Mouse (Mus musculus): ENCODE measurements around the gene Tcaf2. TPM values are rescaled to one million over a fixed set of nuclear protein-coding genes. Genes with fewer than 3 reads are reported as not detected.

Tcaf2 gene
- polyA plus RNA-seq (2015; fragmentation: Nextera tagmentation; extraction: Ambion mirVana): 5.4 and 5.6 TPM in 2 replicates

DNA sequence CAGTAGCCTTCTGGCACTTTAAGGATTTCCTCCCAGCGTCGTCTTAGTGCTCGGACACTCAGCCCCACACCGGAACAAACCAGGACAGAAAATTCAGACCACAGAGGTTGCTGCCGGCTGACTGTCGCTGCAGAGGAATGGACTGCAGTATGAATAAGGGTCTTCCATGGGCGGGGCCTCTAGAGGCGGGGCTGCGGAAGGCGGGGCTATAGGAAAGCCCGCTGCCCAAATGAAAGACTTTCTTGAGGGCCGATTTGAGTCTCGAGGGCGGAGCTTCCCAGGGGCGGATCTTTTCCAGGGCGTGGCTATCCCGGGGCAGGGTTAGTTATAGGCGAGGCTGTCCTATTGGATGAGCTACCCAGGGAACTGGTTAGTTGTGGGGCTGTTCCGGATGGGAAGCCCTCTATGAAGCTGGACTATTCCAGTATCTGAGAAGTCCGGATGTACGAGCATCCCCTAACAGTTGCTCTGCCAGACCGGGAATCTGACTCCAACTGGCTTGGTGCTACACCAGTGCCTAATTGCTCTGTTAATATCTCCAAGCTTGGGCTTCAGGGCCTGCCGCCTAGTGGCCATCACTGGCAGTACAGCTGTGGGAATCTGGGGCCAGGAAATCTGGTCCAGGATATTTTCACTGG is at the start of gene Tcaf2:
TSS of gene Tcaf2 (minus strand) at position 343 of the 638 bp plus-strand sequence.
- 0 out of 2 replicates have a peak within 1 kb of the TSS, but pooled peaks have one; percentile 16 for H3K27ac ChIP-seq (ENCODE audit: low read length)
- 0 out of 2 replicates have a peak, but pooled peaks cover 3% of the 10 kb centered on the region for H3K4me1 ChIP-seq (ENCODE audit: control insufficient read depth, insufficient read depth, low read length)
- no peaks in the 10 kb centered on the region for H3K27me3 ChIP-seq (replicated peaks; ENCODE audit: control insufficient read depth, insufficient read depth, low read length)
- under 1% methylated on average over 23 of the region's 23 CpGs for whole genome bisulfite sequencing
- H3K4me2 ChIP-seq (ENCODE audit: low read depth, low read length): peak within 1 kb of the TSS; percentile 72
- H3K4me3 ChIP-seq (ENCODE audit: low read length): peak within 1 kb of the TSS; percentile 55
- no peaks in the 10 kb centered on the region for H3K9me3 ChIP-seq (ENCODE audit: control insufficient read depth, low read length)
- peak within 1 kb of the TSS; percentile 44; the same call in 1 of the 2 replicates for H3K9ac ChIP-seq (ENCODE audit: low read depth, low read length)
- H3K36me3 ChIP-seq (ENCODE audit: control insufficient read depth, insufficient read depth, low read length): no peaks in the 10 kb centered on the region
- ATAC-seq: peak; percentile 100

DNA sequence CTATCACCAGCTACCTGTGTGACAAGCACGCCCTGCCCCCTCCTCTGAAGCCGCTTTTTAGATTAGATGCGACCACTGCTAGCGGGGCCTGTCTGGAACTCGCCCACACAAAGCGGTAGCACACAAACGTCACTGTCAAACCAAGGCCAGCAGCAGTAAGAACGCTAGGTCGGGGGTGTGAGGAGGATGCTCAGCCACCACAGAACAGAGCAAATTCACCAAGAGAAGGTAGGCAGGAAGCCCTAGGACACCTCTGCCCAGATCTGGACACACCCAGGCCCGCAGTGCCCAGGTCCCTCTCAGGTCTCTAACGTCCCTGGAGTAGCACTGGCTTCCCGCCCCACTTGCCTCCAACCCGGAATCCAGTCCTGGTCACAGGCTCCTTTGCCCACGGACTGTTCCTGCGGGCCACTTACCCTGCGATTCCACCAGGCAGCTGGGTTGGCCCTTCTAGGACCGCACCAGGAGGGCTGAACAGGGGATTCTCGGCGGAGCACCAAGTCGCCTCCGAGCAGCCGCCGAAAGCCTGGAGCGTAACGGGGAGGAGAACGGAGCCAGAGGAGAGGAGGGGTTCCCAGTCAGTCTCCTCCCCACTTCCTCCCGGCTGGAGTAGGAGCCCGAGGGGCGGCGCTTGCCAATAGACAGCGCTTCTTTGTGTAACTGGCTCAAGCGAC is 47.6 kb upstream of the Tcaf2 start:
- peak; percentile 95 for ATAC-seq
- Histone ChIP-seq H3K27ac (ENCODE audit: low read length) (peak overlapping the region; percentile 94), H3K4me1 (ENCODE audit: control insufficient read depth, insufficient read depth, low read length) (no peaks in the 10 kb centered on the region), H3K36me3 (ENCODE audit: control insufficient read depth, insufficient read depth, low read length) (0 out of 2 replicates have a peak, but pooled peaks cover 3% of the 10 kb centered on the region), H3K9me3 (ENCODE audit: control insufficient read depth, low read length) (no peaks in the 10 kb centered on the region), H3K4me3 (ENCODE audit: low read length) (peak overlapping the region; percentile 88), H3K27me3 (replicated peaks; ENCODE audit: control insufficient read depth, insufficient read depth, low read length) (no peaks in the 10 kb centered on the region), H3K9ac (ENCODE audit: low read depth, low read length) (peak overlapping the region; percentile 90), H3K4me2 (ENCODE audit: low read depth, low read length) (peak overlapping the region; percentile 87)
- WGBS: under 1% methylated on average over 32 of the region's 32 CpGs

GRCm38 (mm10) chr6:42692154-42692516 is 47.1 kb upstream of the Tcaf2 start:
- Histone ChIP-seq H3K9me3 (ENCODE audit: control insufficient read depth, low read length) (no peaks in the 10 kb centered on the region), H3K4me3 (ENCODE audit: low read length) (peak overlapping the region; percentile 88), H3K4me2 (ENCODE audit: low read depth, low read length) (peak overlapping the region; percentile 87), H3K36me3 (ENCODE audit: control insufficient read depth, insufficient read depth, low read length) (0 out of 2 replicates have a peak, but pooled peaks cover 3% of the 10 kb centered on the region), H3K27me3 (replicated peaks; ENCODE audit: control insufficient read depth, insufficient read depth, low read length) (no peaks in the 10 kb centered on the region), H3K4me1 (ENCODE audit: control insufficient read depth, insufficient read depth, low read length) (no peaks in the 10 kb centered on the region), H3K9ac (ENCODE audit: low read depth, low read length) (peak overlapping the region; percentile 90), H3K27ac (ENCODE audit: low read length) (peak overlapping the region; percentile 94)
- 0% methylated on average over 10 of the region's 10 CpGs for WGBS
- ATAC-seq: peak; percentile 87

GRCm38 (mm10) chr6:42689761-42690160 is 44.7 kb upstream of the Tcaf2 start:
- Histone ChIP-seq H3K36me3 (ENCODE audit: control insufficient read depth, insufficient read depth, low read length) (peaks cover 8% of the 10 kb centered on the region; the same call in 1 of the 2 replicates), H3K4me1 (ENCODE audit: control insufficient read depth, insufficient read depth, low read length) (no peaks in the 10 kb centered on the region)
- ATAC-seq: no peak

DNA sequence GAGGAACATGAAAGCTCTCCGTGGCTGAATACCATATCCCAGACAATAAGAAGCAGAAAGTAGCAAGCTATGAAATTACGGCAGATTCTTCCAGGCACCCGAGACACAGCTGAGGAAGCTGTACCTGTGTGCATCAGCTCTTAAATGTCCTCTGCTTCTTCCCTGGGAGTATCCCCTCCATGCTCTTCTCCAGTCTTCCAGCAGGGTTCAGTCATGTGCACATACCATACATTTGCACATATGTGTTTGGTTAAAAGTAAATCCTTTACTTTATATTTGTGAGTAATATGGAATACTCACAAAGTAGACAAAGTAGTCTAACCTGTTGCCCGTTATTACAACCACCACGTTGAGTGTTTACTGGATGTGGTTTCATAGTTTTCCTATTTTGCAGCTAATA is 42.9 kb upstream of the Tcaf2 start:
- Histone ChIP-seq H3K4me3 (ENCODE audit: low read length) (no peak overlapping the region), H3K27me3 (replicated peaks; ENCODE audit: control insufficient read depth, insufficient read depth, low read length) (no peaks in the 10 kb centered on the region), H3K4me1 (ENCODE audit: control insufficient read depth, insufficient read depth, low read length) (no peaks in the 10 kb centered on the region), H3K27ac (ENCODE audit: low read length) (no peak overlapping the region), H3K9me3 (ENCODE audit: control insufficient read depth, low read length) (no peaks in the 10 kb centered on the region), H3K36me3 (ENCODE audit: control insufficient read depth, insufficient read depth, low read length) (peaks cover 8% of the 10 kb centered on the region; the same call in 1 of the 2 replicates), H3K4me2 (ENCODE audit: low read depth, low read length) (no peak overlapping the region), H3K9ac (ENCODE audit: low read depth, low read length) (no peak overlapping the region)
- ATAC-seq: no peak
- 88% methylated on average over 5 of the region's 5 CpGs for WGBS

More at GRCm38 (mm10) chr6:42689761-42690160, 44.7 kb upstream of the Tcaf2 start:
- Histone ChIP-seq H3K27me3 (replicated peaks; ENCODE audit: control insufficient read depth, insufficient read depth, low read length) (no peaks in the 10 kb centered on the region), H3K4me2 (ENCODE audit: low read depth, low read length) (no peak overlapping the region), H3K27ac (ENCODE audit: low read length) (no peak overlapping the region), H3K4me3 (ENCODE audit: low read length) (no peak overlapping the region), H3K9me3 (ENCODE audit: control insufficient read depth, low read length) (no peaks in the 10 kb centered on the region), H3K9ac (ENCODE audit: low read depth, low read length) (no peak overlapping the region)

DNA sequence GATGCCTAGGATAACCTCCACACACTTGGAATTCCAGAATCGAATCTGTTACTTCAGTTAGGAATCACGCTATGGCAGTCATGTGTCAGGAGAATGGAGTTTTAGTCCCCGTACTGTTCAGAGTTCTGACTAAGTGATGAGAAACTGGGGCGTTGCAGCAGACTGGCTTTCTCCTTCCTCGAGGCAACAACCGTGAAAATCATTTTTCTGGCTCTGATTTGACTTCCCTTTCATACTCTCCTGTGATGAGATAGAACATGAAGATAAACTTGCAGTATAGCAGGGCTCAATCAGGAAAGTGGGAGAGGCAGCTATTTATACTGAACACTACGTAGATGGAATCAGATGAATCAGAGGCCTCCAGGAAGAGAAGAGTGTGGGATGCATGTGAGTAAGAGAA is 35.0 kb upstream of the Tcaf2 start:
- 83% methylated on average over 7 of the region's 7 CpGs for WGBS
- H3K4me3 ChIP-seq (ENCODE audit: low read length): no peak overlapping the region
- H3K36me3 ChIP-seq (ENCODE audit: control insufficient read depth, insufficient read depth, low read length): peaks cover 8% of the 10 kb centered on the region; the same call in 1 of the 2 replicates
- H3K27me3 ChIP-seq (replicated peaks; ENCODE audit: control insufficient read depth, insufficient read depth, low read length): no peaks in the 10 kb centered on the region
- ATAC-seq: no peak
- no peaks in the 10 kb centered on the region for H3K9me3 ChIP-seq (ENCODE audit: control insufficient read depth, low read length)
- no peaks in the 10 kb centered on the region for H3K4me1 ChIP-seq (ENCODE audit: control insufficient read depth, insufficient read depth, low read length)
- no peak overlapping the region for H3K27ac ChIP-seq (ENCODE audit: low read length)
- no peak overlapping the region for H3K4me2 ChIP-seq (ENCODE audit: low read depth, low read length)
- no peak overlapping the region for H3K9ac ChIP-seq (ENCODE audit: low read depth, low read length)

- no peak for ATAC-seq
- 91% methylated on average over 3 of the region's 3 CpGs for WGBS
- Histone ChIP-seq H3K4me3 (ENCODE audit: low read length) (no peak overlapping the region), H3K9ac (ENCODE audit: low read depth, low read length) (no peak overlapping the region), H3K27me3 (replicated peaks; ENCODE audit: control insufficient read depth, insufficient read depth, low read length) (no peaks in the 10 kb centered on the region), H3K27ac (ENCODE audit: low read length) (no peak overlapping the region), H3K4me1 (ENCODE audit: control insufficient read depth, insufficient read depth, low read length) (no peaks in the 10 kb centered on the region), H3K4me2 (ENCODE audit: low read depth, low read length) (no peak overlapping the region), H3K36me3 (ENCODE audit: control insufficient read depth, insufficient read depth, low read length) (peaks cover 16% of the 10 kb centered on the region), H3K9me3 (ENCODE audit: control insufficient read depth, low read length) (no peaks in the 10 kb centered on the region)
Observed at GRCm38 (mm10) chr6:42676011-42676410, 31.0 kb upstream of the Tcaf2 start.

DNA sequence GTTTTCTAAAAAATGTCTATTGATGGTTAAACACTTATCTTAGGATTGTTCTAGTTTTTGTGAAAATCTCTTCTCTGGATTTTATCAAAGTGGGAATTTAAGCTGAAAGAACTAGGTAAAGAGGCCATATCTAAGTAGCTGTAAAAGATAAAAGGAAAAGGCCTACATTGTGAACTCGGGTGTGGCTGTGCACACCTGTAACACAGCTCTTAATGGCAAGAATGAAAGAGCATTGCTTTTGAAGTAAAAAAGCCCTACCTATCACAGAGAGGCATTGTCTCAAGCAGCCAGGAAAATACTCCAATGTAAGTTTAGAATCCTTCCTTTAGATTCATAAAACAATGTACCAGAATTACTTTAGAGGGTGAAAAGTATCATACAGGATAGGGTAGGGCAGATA is 26.7 kb upstream of the Tcaf2 start:
- ATAC-seq: peak; percentile 88
- H3K27me3 ChIP-seq (replicated peaks; ENCODE audit: control insufficient read depth, insufficient read depth, low read length): no peaks in the 10 kb centered on the region
- 50% methylated on average over 1 of the region's 1 CpGs for WGBS
- H3K4me3 ChIP-seq (ENCODE audit: low read length): no peak overlapping the region
- no peak overlapping the region for H3K9ac ChIP-seq (ENCODE audit: low read depth, low read length)
- H3K27ac ChIP-seq (ENCODE audit: low read length): no peak overlapping the region
- H3K9me3 ChIP-seq (ENCODE audit: control insufficient read depth, low read length): no peaks in the 10 kb centered on the region
- no peak overlapping the region for H3K4me2 ChIP-seq (ENCODE audit: low read depth, low read length)
- H3K4me1 ChIP-seq (ENCODE audit: control insufficient read depth, insufficient read depth, low read length): no peaks in the 10 kb centered on the region
- H3K36me3 ChIP-seq (ENCODE audit: control insufficient read depth, insufficient read depth, low read length): peaks cover 11% of the 10 kb centered on the region

- no peak overlapping the region for H3K4me3 ChIP-seq (ENCODE audit: low read length)
- H3K27me3 ChIP-seq (replicated peaks; ENCODE audit: control insufficient read depth, insufficient read depth, low read length): no peaks in the 10 kb centered on the region
- no peak for ATAC-seq
- no peak overlapping the region for H3K27ac ChIP-seq (ENCODE audit: low read length)
- no peak overlapping the region for H3K4me2 ChIP-seq (ENCODE audit: low read depth, low read length)
- H3K36me3 ChIP-seq (ENCODE audit: control insufficient read depth, insufficient read depth, low read length): no peaks in the 10 kb centered on the region
- no peak overlapping the region for H3K9ac ChIP-seq (ENCODE audit: low read depth, low read length)
- WGBS: 82% methylated on average over 2 of the region's 2 CpGs
- no peaks in the 10 kb centered on the region for H3K4me1 ChIP-seq (ENCODE audit: control insufficient read depth, insufficient read depth, low read length)
- no peaks in the 10 kb centered on the region for H3K9me3 ChIP-seq (ENCODE audit: control insufficient read depth, low read length)
Observed at GRCm38 (mm10) chr6:42667722-42668121, 22.7 kb upstream of the Tcaf2 start.

All from intestine, embryonic 16.5 days (tissue).